Comparison of ENCODE assay signal across 7 mouse cellular contexts in the genomic region with DNA sequence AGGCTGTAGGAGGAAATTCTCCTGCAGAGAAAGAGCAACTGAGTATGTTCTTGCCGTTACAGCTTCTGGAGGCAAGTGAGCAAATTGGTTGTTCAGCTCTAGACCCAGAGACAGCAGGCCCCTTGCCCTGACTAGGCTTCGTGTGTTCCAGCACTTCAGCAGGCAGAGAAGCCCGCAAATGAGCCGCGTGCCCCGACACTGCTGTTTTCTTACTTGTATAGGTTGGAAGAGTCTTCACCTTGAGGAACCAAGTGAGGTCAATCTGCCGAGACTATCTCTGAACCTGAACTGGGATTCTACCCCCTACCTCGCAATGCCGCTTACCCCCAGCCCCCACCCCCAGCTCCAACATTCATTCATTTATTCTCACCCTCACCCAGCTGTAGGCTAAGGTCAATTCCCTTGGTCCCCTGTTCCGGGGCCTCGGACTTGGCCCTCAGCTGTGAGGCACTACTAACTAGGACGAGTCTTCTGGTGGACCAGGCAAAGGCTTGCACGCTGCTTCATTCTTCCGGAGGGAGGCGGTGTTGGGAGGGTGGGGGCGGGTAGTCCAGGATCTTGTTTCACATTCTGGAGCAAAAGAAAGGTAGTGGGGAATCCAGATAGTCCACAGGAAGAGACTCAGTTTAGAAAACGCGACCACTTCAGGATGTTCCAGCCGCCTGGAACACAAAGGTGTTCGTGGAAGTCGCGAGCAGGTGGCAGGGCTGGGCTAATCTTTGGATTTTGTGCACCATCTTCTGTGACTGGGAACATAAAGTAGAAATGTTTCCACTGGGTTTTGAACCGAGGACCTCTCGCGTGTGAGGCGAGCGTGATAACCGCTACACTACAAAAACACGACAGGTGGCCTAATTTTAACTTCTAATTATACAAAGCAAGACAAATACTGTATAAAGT. TPM values are rescaled to one million over a fixed set of nuclear protein-coding genes. Genes with fewer than 3 reads are reported as not detected.
A peak's percentile ranks its signal among the peaks of the same experiment; 100 is the strongest.
DNase-seq lines count a peak whose midpoint lies in the region; ATAC-seq and TF ChIP-seq lines count a peak whose summit lies in the region.

No protein-coding gene starts in this region.

- TF ChIP-seq CTCF in lung, postnatal 0 days (IDR thresholded peaks at IDR 0.05), result no peak

- peaks cover 3% of the 10 kb centered on the region; the same call in 1 of the 2 replicates for H3K4me1 ChIP-seq in lung, postnatal 0 days (ENCODE audit: insufficient read depth, low read depth, low read length)
- H3K4me1 ChIP-seq in forebrain, embryonic 12.5 days, result peaks cover 12% of the 10 kb centered on the region; the same call in 1 of the 2 replicates
- peaks cover 3% of the 10 kb centered on the region; the same call in 1 of the 2 replicates for H3K4me1 ChIP-seq in neural tube, embryonic 11.5 days (ENCODE audit: control insufficient read depth, insufficient read depth, low read length)

- H3K9me3 ChIP-seq in lung, postnatal 0 days (ENCODE audit: low read length), result no peaks in the 10 kb centered on the region
- H3K9me3 ChIP-seq in forebrain, embryonic 12.5 days, result no peaks in the 10 kb centered on the region
- H3K9me3 ChIP-seq in neural tube, embryonic 11.5 days (ENCODE audit: control insufficient read depth, low read length), result no peaks in the 10 kb centered on the region

- peak overlapping the region; percentile 10; the same call in 1 of the 2 replicates for H3K4me3 ChIP-seq in lung, postnatal 0 days (ENCODE audit: low read depth, low read length)
- peak overlapping the region; percentile 42 for H3K4me3 ChIP-seq in forebrain, embryonic 12.5 days (replicated peaks)
- H3K4me3 ChIP-seq in neural tube, embryonic 11.5 days (ENCODE audit: low read depth, low read length), result peak overlapping the region; percentile 39

- peak overlapping the region; percentile 43 for H3K4me2 ChIP-seq in lung, postnatal 0 days (replicated peaks; ENCODE audit: low read depth, low read length)
- peak overlapping the region; percentile 58 for H3K4me2 ChIP-seq in forebrain, embryonic 12.5 days
- H3K4me2 ChIP-seq in neural tube, embryonic 11.5 days (ENCODE audit: low read depth), result peak overlapping the region; percentile 61

- no peak for TF ChIP-seq EP300 in lung, postnatal 0 days (IDR thresholded peaks at IDR 0.05)

- no peak for DNase-seq in lung, postnatal 0 days (ENCODE audit: low spot score)
- DNase-seq in lung, adult 18-20 months, result no peak
- DNase-seq in c-Kit-positive CD71-positive TER-119-positive erythroid progenitor cells, embryonic 14.5 days (ENCODE audit: low spot score), result peak; percentile 94
- DNase-seq in left cerebral cortex, postnatal 25 days (ENCODE audit: low spot score in 2 of 2), result peak; percentile 66 to 69
- DNase-seq in neural tube, embryonic 11.5 days (ENCODE audit: low spot score), result no peak

- H3K27me3 ChIP-seq in lung, postnatal 0 days (replicated peaks; ENCODE audit: insufficient read depth, low read length), result no peaks in the 10 kb centered on the region
- peaks cover 23% of the 10 kb centered on the region for H3K27me3 ChIP-seq in forebrain, embryonic 12.5 days
- no peaks in the 10 kb centered on the region for H3K27me3 ChIP-seq in neural tube, embryonic 11.5 days (ENCODE audit: control insufficient read depth, insufficient read depth, low read length)

- no peak for ATAC-seq in lung, postnatal 0 days
- 0 out of 2 replicates have a peak, but pooled peaks have one; percentile 11 for ATAC-seq in forebrain, embryonic 12.5 days (ENCODE audit: low FRiP score)
- ATAC-seq in neural tube, embryonic 11.5 days (ENCODE audit: insufficient read depth, low FRiP score, low TSS enrichment), result peak; percentile 46; the same call in 1 of the 2 replicates
- no peak for ATAC-seq in granulocyte monocyte progenitor cell, adult 5-6 weeks (replicated peaks; ENCODE audit: poor library complexity, severe bottlenecking)

- intact Hi-C loops in left cerebral cortex, postnatal 25 days (cut with DNase I), result loop anchor here (1.0 to 10.0 kb wide), 3 partner anchors 10 to 1557 kb away; no protein-coding TSS in a partner anchor

- no peak overlapping the region for H3K27ac ChIP-seq in lung, postnatal 0 days (ENCODE audit: low read length)
- H3K27ac ChIP-seq in forebrain, embryonic 12.5 days, result no peak overlapping the region
- H3K27ac ChIP-seq in neural tube, embryonic 11.5 days (ENCODE audit: low read depth, low read length), result no peak overlapping the region

- WGBS in lung, postnatal 0 days, result 8% methylated on average over 29 of the region's 29 CpGs
- 5% methylated on average over 29 of the region's 29 CpGs for WGBS in forebrain, embryonic 12.5 days
- 5% methylated on average over 29 of the region's 29 CpGs for WGBS in neural tube, embryonic 11.5 days

- H3K9ac ChIP-seq in lung, postnatal 0 days (replicated peaks; ENCODE audit: low read depth), result no peak overlapping the region
- no peak overlapping the region for H3K9ac ChIP-seq in forebrain, embryonic 12.5 days
- H3K9ac ChIP-seq in neural tube, embryonic 11.5 days (ENCODE audit: low read length), result no peak overlapping the region

- H3K36me3 ChIP-seq in lung, postnatal 0 days (ENCODE audit: insufficient read depth, low read length), result no peaks in the 10 kb centered on the region
- H3K36me3 ChIP-seq in forebrain, embryonic 12.5 days (replicated peaks), result no peaks in the 10 kb centered on the region
- no peaks in the 10 kb centered on the region for H3K36me3 ChIP-seq in neural tube, embryonic 11.5 days (ENCODE audit: control insufficient read depth, insufficient read depth, low read length)

RNA-seq across cellular contexts. Expression of a gene that starts 12.1 kb away (rescaled TPM):
- polyA plus RNA-seq in lung, postnatal 0 days (2015; fragmentation: Nextera tagmentation; extraction: Ambion mirVana), result 8.4 and 8.7 TPM in 2 replicates
- 13.0 and 13.2 TPM in 2 replicates for polyA plus RNA-seq in forebrain, embryonic 12.5 days (2016; fragmentation: Nextera tagmentation; extraction: Ambion mirVana)
- total RNA-seq in left cerebral cortex, postnatal 25 days (2021), result 1 to 10 TPM; 8.3 to 8.9 TPM
- polyA plus RNA-seq in neural tube, embryonic 11.5 days (2014; fragmentation: Nextera tagmentation; extraction: Ambion mirVana), result 13.3 and 13.7 TPM in 2 replicates
- total RNA-seq in granulocyte monocyte progenitor cell, adult 5-6 weeks (2014; fragmentation: Nextera tagmentation), result 2.9 and 5.7 TPM in 2 replicates
- total RNA-seq in granulocyte monocyte progenitor cell, adult 5-6 weeks (2017), result 11.0 and 13.7 TPM in 2 replicates

RNA-seq across cellular contexts. Expression of a gene that starts 42.6 kb away (rescaled TPM):
- polyA plus RNA-seq in lung, postnatal 0 days (2015; fragmentation: Nextera tagmentation; extraction: Ambion mirVana), result 27.1 and 30.9 TPM in 2 replicates
- 64.1 and 65.6 TPM in 2 replicates for polyA plus RNA-seq in forebrain, embryonic 12.5 days (2016; fragmentation: Nextera tagmentation; extraction: Ambion mirVana)
- total RNA-seq in left cerebral cortex, postnatal 25 days (2021), result 10 to 100 TPM; 35.1 to 36.5 TPM
- polyA plus RNA-seq in neural tube, embryonic 11.5 days (2014; fragmentation: Nextera tagmentation; extraction: Ambion mirVana), result 62.0 and 62.7 TPM in 2 replicates
- 21.8 and 34.5 TPM in 2 replicates for total RNA-seq in granulocyte monocyte progenitor cell, adult 5-6 weeks (2014; fragmentation: Nextera tagmentation)
- total RNA-seq in granulocyte monocyte progenitor cell, adult 5-6 weeks (2017), result 43.7 and 71.1 TPM in 2 replicates

RNA-seq across cellular contexts. Expression of a gene that starts 54.1 kb away (rescaled TPM):
- polyA plus RNA-seq in lung, postnatal 0 days (2015; fragmentation: Nextera tagmentation; extraction: Ambion mirVana), result 0.14 and 0.21 TPM in 2 replicates
- polyA plus RNA-seq in forebrain, embryonic 12.5 days (2016; fragmentation: Nextera tagmentation; extraction: Ambion mirVana), result 0.18 and 0.36 TPM in 2 replicates
- total RNA-seq in left cerebral cortex, postnatal 25 days (2021), result not detected
- polyA plus RNA-seq in neural tube, embryonic 11.5 days (2014; fragmentation: Nextera tagmentation; extraction: Ambion mirVana), result 0.16 TPM in 1 of 2 replicates, not detected in the other
- total RNA-seq in granulocyte monocyte progenitor cell, adult 5-6 weeks (2014; fragmentation: Nextera tagmentation), result not detected in 2 replicates
- total RNA-seq in granulocyte monocyte progenitor cell, adult 5-6 weeks (2017), result not detected in 2 replicates

Comparison
In these comparisons a context has a peak if more than half of its experiments do, and no peak if none do; other contexts are left out.
1. ATAC-seq: peak in forebrain, embryonic 12.5 days (single experiment) and neural tube, embryonic 11.5 days (single experiment); none in lung, postnatal 0 days (single experiment) and granulocyte monocyte progenitor cell, adult 5-6 weeks (single experiment).
2. DNase-seq: peak in c-Kit-positive CD71-positive TER-119-positive erythroid progenitor cells, embryonic 14.5 days (single experiment) and left cerebral cortex, postnatal 25 days (2 of 2); none in lung, postnatal 0 days (single experiment), lung, adult 18-20 months (0 of 2) and neural tube, embryonic 11.5 days (single experiment).
3. Peak in every context shown above with its lines, with median percentiles within 50 percentile points of each other: H3K4me2 ChIP-seq and H3K4me3 ChIP-seq.